Mouse (Mus musculus) limb, embryonic 14.5 days (tissue): Measurements from ENCODE around the gene Lsm14a. TPM values are rescaled to one million over a fixed set of nuclear protein-coding genes. Genes with fewer than 3 reads are reported as not detected.
A peak's percentile ranks its signal among the peaks of the same experiment; 100 is the strongest.

Experiments used
- ATAC-seq: fragments of 200-750 bp; cut with Nextera tagmentation; 2 replicates; pipeline ENCODE4 v1.8.0; 2017; ENCODE audit warnings: low read depth, moderate number of reproducible peaks, moderate TSS enrichment; ENCODE audit not compliant: low FRiP score
- DNase-seq: peaks from one replicate; pipeline ENCODE4 v3.0.0-alpha.2; 2015; ENCODE audit warnings: low spot score
- H3K27ac ChIP-seq: fragments of 300-500 bp; sonication (generic); replicated peaks from 2 replicates; pipeline ENCODE4 v1.5.1; 2014; ENCODE audit warnings: low read depth, mild to moderate bottlenecking, low read length, moderate library complexity, mixed read lengths
- H3K27me3 ChIP-seq: fragments of 300-500 bp; sonication (generic); 2 replicates; pipeline ENCODE4 v1.6.1; 2014; ENCODE audit warnings: low read length, mixed read lengths; ENCODE audit not compliant: control insufficient read depth, insufficient read depth
- H3K36me3 ChIP-seq: fragments of 300-500 bp; sonication (generic); 2 replicates; pipeline ENCODE4 v1.6.1; 2014; ENCODE audit warnings: mild to moderate bottlenecking, low read length, moderate library complexity, mixed read lengths; ENCODE audit not compliant: control insufficient read depth, insufficient read depth
- H3K4me1 ChIP-seq: fragments of 300-500 bp; sonication (generic); 2 replicates; pipeline ENCODE4 v1.6.1; 2014; ENCODE audit warnings: antibody characterized with exemption, low read length, mixed read lengths; ENCODE audit not compliant: control insufficient read depth, insufficient read depth
- H3K4me2 ChIP-seq: fragments of 300-500 bp; sonication (generic); replicated peaks from 2 replicates; pipeline ENCODE4 v1.6.1; 2014; ENCODE audit warnings: low read depth, mild to moderate bottlenecking, low read length, moderate library complexity; ENCODE audit not compliant: severe bottlenecking
- H3K4me3 ChIP-seq: fragments of 300-500 bp; sonication (generic); replicated peaks from 2 replicates; pipeline ENCODE4 v1.5.1; 2014; ENCODE audit warnings: low read length
- H3K9ac ChIP-seq: fragments of 300-500 bp; sonication (generic); 2 replicates; pipeline ENCODE4 v1.6.1; 2014; ENCODE audit warnings: mild to moderate bottlenecking, low read depth, low read length, moderate library complexity; ENCODE audit not compliant: severe bottlenecking
- H3K9me3 ChIP-seq: fragments of 300-500 bp; sonication (generic); 2 replicates; pipeline ENCODE4 v1.6.1; 2016; ENCODE audit warnings: low read length; ENCODE audit not compliant: control insufficient read depth
- POLR2A ChIP-seq: fragments of 200-500 bp; IDR thresholded peaks from 2 replicates; pipeline ENCODE4 v1.8.0; 2012; ENCODE audit warnings: inconsistent platforms, mild to moderate bottlenecking, moderate library complexity, borderline replicate concordance; ENCODE audit not compliant: insufficient read depth, insufficient read length; ENCODE audit errors: extremely low read depth
- WGBS: fragments of 180-500 bp; shearing (Covaris S2); extraction: QIAGEN DNeasy Blood & Tissue Kit; methylation state at CpG from one replicate; pipeline ENCODE4 v1.1.7; 2014; 5-methylcytosine and 5-hydroxymethylcytosine counted together
- polyA plus RNA-seq, 2 experiments: library from polyadenylated mRNA; depleted of rRNA in 1 of 2; stranded (reverse) in 1 of 2; unstranded in 1 of 2; fragments of >200 nt; fragmentation: Nextera tagmentation in 1 of 2; extraction: Ambion mirVana in 1 of 2; gene quantifications; 2 replicates each; pipeline versions ENCODE4 v1.2.1 to v1.2.3; 2012 to 2014

The Lsm14a gene
- polyA plus RNA-seq, 2 experiments: 65.8 to 87.0 TPM

- H3K27me3 ChIP-seq: no peaks in the 10 kb centered on the region
- H3K4me3 ChIP-seq: no peak overlapping the region
- H3K4me2 ChIP-seq: no peak overlapping the region
- no peak overlapping the region for H3K27ac ChIP-seq
- no peak overlapping the region for H3K9ac ChIP-seq
- DNase-seq (no peak), ATAC-seq (no peak)
- no peaks in the 10 kb centered on the region for H3K4me1 ChIP-seq
- H3K36me3 ChIP-seq: peaks cover 54% of the 10 kb centered on the region
- H3K9me3 ChIP-seq: no peaks in the 10 kb centered on the region
- 28% methylated on average over 1 of the region's 1 CpGs for WGBS
- no peak for TF ChIP-seq POLR2A
Observed at GRCm38 (mm10) chr7:34373906-34374305, 19.2 kb downstream of the Lsm14a start.

GRCm38 (mm10) chr7:34355629-34356028 lies 37.5 kb downstream of the Lsm14a start:
- no peak overlapping the region for H3K4me2 ChIP-seq
- H3K9ac ChIP-seq: no peak overlapping the region
- no peaks in the 10 kb centered on the region for H3K9me3 ChIP-seq
- TF ChIP-seq POLR2A: no peak
- no peak overlapping the region for H3K4me3 ChIP-seq
- H3K27ac ChIP-seq: no peak overlapping the region
- WGBS: 90% methylated on average over 4 of the region's 4 CpGs
- peaks cover 73% of the 10 kb centered on the region for H3K36me3 ChIP-seq
- ATAC-seq (no peak), DNase-seq (peak; percentile 47)
- H3K4me1 ChIP-seq: no peaks in the 10 kb centered on the region
- no peaks in the 10 kb centered on the region for H3K27me3 ChIP-seq

GRCm38 (mm10) chr7:34351997-34352396 lies 41.1 kb downstream of the Lsm14a start:
- no peak overlapping the region for H3K27ac ChIP-seq
- no peak for TF ChIP-seq POLR2A

GRCm38 (mm10) chr7:34350166-34350565 lies 42.9 kb downstream of the Lsm14a start:
- Histone ChIP-seq H3K9ac (no peak overlapping the region), H3K36me3 (peaks cover 95% of the 10 kb centered on the region), H3K9me3 (no peaks in the 10 kb centered on the region), H3K27me3 (no peaks in the 10 kb centered on the region), H3K27ac (no peak overlapping the region), H3K4me1 (no peaks in the 10 kb centered on the region), H3K4me2 (no peak overlapping the region), H3K4me3 (no peak overlapping the region)
- ATAC-seq (no peak), DNase-seq (no peak)
- WGBS: 95% methylated on average over 5 of the region's 5 CpGs
- TF ChIP-seq POLR2A: no peak

More at GRCm38 (mm10) chr7:34351997-34352396, 41.1 kb downstream of the Lsm14a start:
- H3K36me3 ChIP-seq: peaks cover 93% of the 10 kb centered on the region
- H3K4me3 ChIP-seq: no peak overlapping the region
- no peak overlapping the region for H3K4me2 ChIP-seq
- no peak for DNase-seq
- no peaks in the 10 kb centered on the region for H3K9me3 ChIP-seq
- no peaks in the 10 kb centered on the region for H3K27me3 ChIP-seq
- no peak overlapping the region for H3K9ac ChIP-seq
- ATAC-seq: no peak
- no peaks in the 10 kb centered on the region for H3K4me1 ChIP-seq
- WGBS: 100% methylated on average over 1 of the region's 1 CpGs

- Histone ChIP-seq H3K9ac (no peak overlapping the region), H3K27me3 (no peaks in the 10 kb centered on the region), H3K4me1 (no peaks in the 10 kb centered on the region), H3K9me3 (no peaks in the 10 kb centered on the region), H3K27ac (no peak overlapping the region), H3K36me3 (peaks cover 94% of the 10 kb centered on the region), H3K4me2 (no peak overlapping the region), H3K4me3 (no peak overlapping the region)
- no peak for DNase-seq
- ATAC-seq: no peak
- 84% methylated on average over 1 of the region's 1 CpGs for WGBS
- TF ChIP-seq POLR2A: no peak
Observed at GRCm38 (mm10) chr7:34348011-34348410, 45.1 kb downstream of the Lsm14a start.

- Histone ChIP-seq H3K4me1 (no peaks in the 10 kb centered on the region), H3K4me2 (no peak overlapping the region), H3K36me3 (peaks cover 91% of the 10 kb centered on the region), H3K27ac (no peak overlapping the region), H3K9me3 (no peaks in the 10 kb centered on the region), H3K4me3 (no peak overlapping the region), H3K27me3 (no peaks in the 10 kb centered on the region), H3K9ac (no peak overlapping the region)
- WGBS: 97% methylated on average over 3 of the region's 3 CpGs
- no peak for TF ChIP-seq POLR2A
- ATAC-seq: no peak
- no peak for DNase-seq
Observed at GRCm38 (mm10) chr7:34347041-34347440, 46.1 kb downstream of the Lsm14a start.
